32 mouse cellular contexts compared by ENCODE assay signal in the genomic region with DNA sequence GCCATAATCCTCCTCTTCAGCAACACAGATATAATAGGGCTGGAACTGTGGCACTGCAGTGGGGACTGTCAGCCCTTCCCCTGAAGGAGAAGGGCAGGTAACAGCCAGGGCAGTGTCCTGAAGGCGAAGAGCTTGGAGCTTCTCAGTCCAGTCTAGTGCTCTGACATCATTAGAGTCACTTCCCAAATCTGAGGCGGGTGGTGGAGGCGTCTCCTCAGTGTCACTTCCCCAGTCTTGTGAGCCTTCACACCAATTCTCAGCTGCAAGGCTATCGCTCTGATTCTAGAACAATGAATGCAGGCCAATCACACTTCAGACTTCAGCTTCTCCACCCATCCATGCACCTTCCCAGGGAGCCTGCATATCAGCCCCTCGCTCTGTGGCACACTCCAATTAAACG. TPM values are rescaled to one million over a fixed set of nuclear protein-coding genes. Genes with fewer than 3 reads are reported as not detected.
DNase-seq lines count a peak whose midpoint lies in the region; ATAC-seq and TF ChIP-seq lines count a peak whose summit lies in the region.
"Had no signal": no experiment of that assay in that cellular context is flagged by ENCODE, and none has a peak within 500 bp of the region (broad histone marks: within the 10 kb centered on the region; RNA-seq: fewer than 3 reads in every experiment).

No protein-coding gene starts in this region.

- peaks cover 24% of the 10 kb centered on the region for H3K36me3 ChIP-seq in liver, postnatal 0 days (replicated peaks; ENCODE audit: insufficient read depth, low read length)
- H3K36me3 ChIP-seq in liver, embryonic 12.5 days, result peaks cover 49% of the 10 kb centered on the region

- no peaks in the 10 kb centered on the region for H3K9me3 ChIP-seq in liver, postnatal 0 days (ENCODE audit: low read length)
- H3K9me3 ChIP-seq in liver, embryonic 12.5 days (replicated peaks), result no peaks in the 10 kb centered on the region
- H3K9me3 ChIP-seq: embryonic facial prominence, embryonic 15.5 days; heart, embryonic 15.5 days; hindbrain, embryonic 15.5 days; midbrain, embryonic 13.5 days had no signal

- WGBS in liver, postnatal 0 days (ENCODE audit: insufficient replicate concordance), result 83% methylated on average over 6 of the region's 6 CpGs
- 76% methylated on average over 6 of the region's 6 CpGs for WGBS in liver, embryonic 12.5 days (ENCODE audit: insufficient replicate concordance)

- H3K9ac ChIP-seq in liver, postnatal 0 days (replicated peaks), result no peak overlapping the region
- no peak overlapping the region for H3K9ac ChIP-seq in liver, embryonic 12.5 days
- H3K9ac ChIP-seq: embryonic facial prominence, embryonic 15.5 days; heart, embryonic 15.5 days; hindbrain, embryonic 15.5 days; midbrain, embryonic 13.5 days had no signal

- TF ChIP-seq EP300 in liver, postnatal 0 days (IDR thresholded peaks at IDR 0.05; ENCODE audit: low read depth), result no peak

- TF ChIP-seq CTCF in liver, postnatal 0 days (IDR thresholded peaks at IDR 0.05; ENCODE audit: low read depth), result no peak

- no peak overlapping the region for H3K4me3 ChIP-seq in liver, postnatal 0 days (ENCODE audit: low read depth, low read length)
- H3K4me3 ChIP-seq in liver, embryonic 12.5 days, result no peak overlapping the region
- H3K4me3 ChIP-seq: embryonic facial prominence, embryonic 15.5 days; heart, embryonic 15.5 days; hindbrain, embryonic 15.5 days; left cerebral cortex, adult 2 months; midbrain, embryonic 13.5 days had no signal

- DNase-seq in liver, postnatal 0 days, result no peak
- DNase-seq in A20 (ENCODE audit: low read depth, low spot score), result peak; percentile 47
- DNase-seq in cerebellum, postnatal 36 days, result no peak
- no peak for DNase-seq in urinary bladder, postnatal 10 days (ENCODE audit: low spot score)
- no peak for DNase-seq in layer of hippocampus, postnatal 36 days
- DNase-seq: adrenal gland, postnatal 25 days; cerebellum, adult 18-20 months; cerebellum, postnatal 14 days; gastrocnemius, postnatal 25 days; heart, postnatal 4 days; kidney, adult 2 months; layer of hippocampus, adult 9-11 months; liver; spleen, adult 18-20 months; thymus, adult 2 months; thymus, postnatal 4 days had no signal

- no peak overlapping the region for H3K4me2 ChIP-seq in liver, postnatal 0 days (ENCODE audit: low read depth, low read length)
- no peak overlapping the region for H3K4me2 ChIP-seq in liver, embryonic 12.5 days
- H3K4me2 ChIP-seq: embryonic facial prominence, embryonic 15.5 days; heart, embryonic 15.5 days; hindbrain, embryonic 15.5 days; midbrain, embryonic 13.5 days had no signal

- no peak for ATAC-seq in liver, postnatal 0 days
- no peak for ATAC-seq in liver, embryonic 12.5 days
- ATAC-seq in common myeloid progenitor, adult 5-6 weeks (replicated peaks; ENCODE audit: low read depth, poor library complexity, severe bottlenecking), result peak; percentile 37
- ATAC-seq in megakaryocyte progenitor cell, adult 5-6 weeks (replicated peaks; ENCODE audit: poor library complexity), result peak; percentile 47
- ATAC-seq: forebrain, embryonic 16.5 days; midbrain, embryonic 13.5 days had no signal

- no peaks in the 10 kb centered on the region for H3K27me3 ChIP-seq in liver, postnatal 0 days (ENCODE audit: insufficient read depth, low read length)
- H3K27me3 ChIP-seq in liver, embryonic 12.5 days (replicated peaks), result no peaks in the 10 kb centered on the region
- H3K27me3 ChIP-seq: embryonic facial prominence, embryonic 15.5 days; heart, embryonic 15.5 days; hindbrain, embryonic 15.5 days; midbrain, embryonic 13.5 days had no signal

- peaks cover 8% of the 10 kb centered on the region; the same call in 1 of the 2 replicates for H3K4me1 ChIP-seq in liver, postnatal 0 days (ENCODE audit: insufficient read depth)
- peaks cover 15% of the 10 kb centered on the region for H3K4me1 ChIP-seq in liver, embryonic 12.5 days

- H3K27ac ChIP-seq in liver, postnatal 0 days (ENCODE audit: low read depth), result peak overlapping the region; percentile 26; the same call in 1 of the 2 replicates
- no peak overlapping the region for H3K27ac ChIP-seq in liver, embryonic 12.5 days
- H3K27ac ChIP-seq: embryonic facial prominence, embryonic 15.5 days; heart, embryonic 15.5 days; hindbrain, embryonic 15.5 days; kidney, postnatal 0 days; left cerebral cortex, adult 2 months; midbrain, embryonic 13.5 days had no signal

RNA-seq across cellular contexts. Expression of a gene that starts 3.6 kb away (rescaled TPM):
- polyA plus RNA-seq in liver, postnatal 0 days (2015; fragmentation: Nextera tagmentation; extraction: Ambion mirVana), result 14.2 and 17.2 TPM in 2 replicates
- 39.1 and 39.2 TPM in 2 replicates for polyA plus RNA-seq in liver, embryonic 12.5 days (2016; fragmentation: Nextera tagmentation; extraction: Ambion mirVana)
- total RNA-seq in common myeloid progenitor, adult 5-6 weeks (2017), result 40.1 and 55.1 TPM in 2 replicates
- 25.2 and 32.9 TPM in 2 replicates for total RNA-seq in megakaryocyte progenitor cell, adult 5-6 weeks (2015)
- 33.0 and 42.0 TPM in 2 replicates for total RNA-seq in megakaryocyte progenitor cell, adult 5-6 weeks (2017)
- 10 to 100 TPM; 21.1 to 25.1 TPM for total RNA-seq in layer of hippocampus, postnatal 36 days (2021)

RNA-seq across cellular contexts. Expression of a gene that starts 23.4 kb away (rescaled TPM):
- 42.1 and 50.0 TPM in 2 replicates for polyA plus RNA-seq in liver, postnatal 0 days (2015; fragmentation: Nextera tagmentation; extraction: Ambion mirVana)
- polyA plus RNA-seq in liver, embryonic 12.5 days (2016; fragmentation: Nextera tagmentation; extraction: Ambion mirVana), result 165 and 174 TPM in 2 replicates
- 182 and 188 TPM in 2 replicates for total RNA-seq in common myeloid progenitor, adult 5-6 weeks (2017)
- 180 and 208 TPM in 2 replicates for total RNA-seq in megakaryocyte progenitor cell, adult 5-6 weeks (2015)
- 184 and 193 TPM in 2 replicates for total RNA-seq in megakaryocyte progenitor cell, adult 5-6 weeks (2017)
- 10 to 100 TPM; 88.9 to 90.0 TPM for total RNA-seq in layer of hippocampus, postnatal 36 days (2021)

RNA-seq across cellular contexts. Expression of a gene that starts 37.3 kb away (rescaled TPM):
- 173 and 218 TPM in 2 replicates for polyA plus RNA-seq in liver, postnatal 0 days (2015; fragmentation: Nextera tagmentation; extraction: Ambion mirVana)
- 207 and 222 TPM in 2 replicates for polyA plus RNA-seq in liver, embryonic 12.5 days (2016; fragmentation: Nextera tagmentation; extraction: Ambion mirVana)
- 250 and 350 TPM in 2 replicates for total RNA-seq in common myeloid progenitor, adult 5-6 weeks (2017)
- 573 and 626 TPM in 2 replicates for total RNA-seq in megakaryocyte progenitor cell, adult 5-6 weeks (2015)
- total RNA-seq in megakaryocyte progenitor cell, adult 5-6 weeks (2017), result 615 and 714 TPM in 2 replicates
- total RNA-seq in layer of hippocampus, postnatal 36 days (2021), result 100 to 1,000 TPM; 784 to 785 TPM

RNA-seq across cellular contexts. Expression of a gene that starts 58.0 kb away (rescaled TPM):
- not detected in 2 replicates for polyA plus RNA-seq in liver, postnatal 0 days (2015; fragmentation: Nextera tagmentation; extraction: Ambion mirVana)
- not detected in 2 replicates for polyA plus RNA-seq in liver, embryonic 12.5 days (2016; fragmentation: Nextera tagmentation; extraction: Ambion mirVana)
- not detected in 2 replicates for total RNA-seq in common myeloid progenitor, adult 5-6 weeks (2017)
- total RNA-seq in megakaryocyte progenitor cell, adult 5-6 weeks (2015), result not detected in 2 replicates
- total RNA-seq in megakaryocyte progenitor cell, adult 5-6 weeks (2017), result not detected in 2 replicates
- total RNA-seq in layer of hippocampus, postnatal 36 days (2021), result not detected
- total RNA-seq: adrenal gland, postnatal 25 days; ES-E14; gastrocnemius, postnatal 25 days; heart, postnatal 4 days; left cerebral cortex, adult 2 months; left cerebral cortex, postnatal 36 days had no signal
- polyA plus RNA-seq: embryonic facial prominence, embryonic 15.5 days; hindbrain, embryonic 15.5 days; intestine, embryonic 14.5 days; kidney, adult 2 months; large intestine, adult 2 months; neural tube, embryonic 14.5 days; stomach, embryonic 16.5 days; thymus, adult 2 months had no signal

RNA-seq across cellular contexts. Expression of a gene that starts 59.8 kb away (rescaled TPM):
- 0.94 and 1.5 TPM in 2 replicates for polyA plus RNA-seq in liver, postnatal 0 days (2015; fragmentation: Nextera tagmentation; extraction: Ambion mirVana)
- polyA plus RNA-seq in liver, embryonic 12.5 days (2016; fragmentation: Nextera tagmentation; extraction: Ambion mirVana), result 1.5 TPM in 2 replicates
- total RNA-seq in common myeloid progenitor, adult 5-6 weeks (2017), result not detected in 2 replicates
- 0.20 and 0.34 TPM in 2 replicates for total RNA-seq in megakaryocyte progenitor cell, adult 5-6 weeks (2015)
- total RNA-seq in megakaryocyte progenitor cell, adult 5-6 weeks (2017), result not detected in 2 replicates
- 10 to 100 TPM; 10.2 to 13.6 TPM for total RNA-seq in layer of hippocampus, postnatal 36 days (2021)

Comparison
In these comparisons a context has a peak if more than half of its experiments do, and no peak if none do; other contexts are left out.
1. ATAC-seq: peak in common myeloid progenitor, adult 5-6 weeks (single experiment) and megakaryocyte progenitor cell, adult 5-6 weeks (single experiment); none in liver, postnatal 0 days (single experiment) and liver, embryonic 12.5 days (single experiment).